Mouse (Mus musculus) heart, adult 2 months (tissue): Measurements from ENCODE around the gene 1810043G02Rik. TPM values are rescaled to one million over a fixed set of nuclear protein-coding genes. Genes with fewer than 3 reads are reported as not detected.
"Not testable (repeated sequence)": the region's sequence is repeated elsewhere in the genome, so short reads cannot be mapped to it uniquely, and the experiment has no call there.

Experiments used
- DNase-seq, 2 experiments: peaks; one replicate each; pipeline ENCODE4 v3.0.0; 2021
- H3K27ac ChIP-seq: fragments of 200-600 bp; 2 replicates; pipeline ENCODE4 v1.8.1; 2022
- H3K27me3 ChIP-seq: fragments of 200-500 bp; 2 replicates; pipeline ENCODE4 v1.6.1; 2012; ENCODE audit warnings: mild to moderate bottlenecking, low read length, inconsistent platforms, mixed read lengths; ENCODE audit not compliant: control insufficient read depth, insufficient read depth
- H3K36me3 ChIP-seq: fragments of 200-500 bp; 2 replicates; pipeline ENCODE4 v1.6.1; 2012; ENCODE audit warnings: low read length, inconsistent platforms; ENCODE audit not compliant: control insufficient read depth, insufficient read depth
- H3K4me1 ChIP-seq: fragments of 200-500 bp; 2 replicates; pipeline ENCODE4 v1.6.1; 2011; ENCODE audit warnings: low read length; ENCODE audit not compliant: control insufficient read depth, insufficient read depth
- H3K4me3 ChIP-seq: fragments of 200-600 bp; 2 replicates; pipeline ENCODE4 v1.8.1; 2022
- H3K79me2 ChIP-seq: fragments of 200-500 bp; replicated peaks from 2 replicates; pipeline ENCODE4 v1.6.1; 2012; ENCODE audit warnings: mild to moderate bottlenecking, inconsistent platforms, low read length, moderate library complexity, mixed read lengths; ENCODE audit not compliant: control insufficient read depth, insufficient read depth
- H3K9ac ChIP-seq: fragments of 200-500 bp; 2 replicates; pipeline ENCODE4 v1.6.1; 2012; ENCODE audit warnings: low read depth, mild to moderate bottlenecking, control low read depth, inconsistent platforms, low read length, mixed read lengths
- CTCF ChIP-seq: fragments of 200-600 bp; IDR thresholded peaks from 2 replicates; pipeline ENCODE4 v1.8.1; 2022; ENCODE audit warnings: antibody characterized with exemption, mild to moderate bottlenecking, moderate library complexity
- EP300 ChIP-seq: fragments of 200-500 bp; IDR thresholded peaks from 2 replicates; pipeline ENCODE4 v1.6.1; 2011; ENCODE audit warnings: low read depth, low read length, control low read depth; ENCODE audit not compliant: insufficient read depth
- POLR2A ChIP-seq: fragments of 200-500 bp; IDR thresholded peaks from 2 replicates; pipeline ENCODE4 v1.6.1; 2011; ENCODE audit warnings: mild to moderate bottlenecking, low read depth, low read length, control low read depth; ENCODE audit not compliant: insufficient read depth
- WGBS: fragments of 180-500 bp; shearing (Covaris S2); methylation state at CpG from one replicate; pipeline ENCODE4 v1.1.7; 2018; 5-methylcytosine and 5-hydroxymethylcytosine counted together
- intact Hi-C: fragments of 180-260 bp; cut with DNase I; formaldehyde crosslinking; loops from one replicate; pipeline ENCODE4 v1.15.1; 2025
- polyA plus RNA-seq: library from polyadenylated mRNA; depleted of rRNA; stranded (reverse); fragments of >200 nt; gene quantifications from 2 replicates; pipeline ENCODE4 v1.2.3, GENCODE M21; 2012
- total RNA-seq, 2 experiments: library from RNA; stranded (reverse); gene quantifications; 2 replicates each; pipeline ENCODE4 v1.2.3; 2021

The 1810043G02Rik gene
- total and polyA plus RNA-seq, 3 experiments: 8.9 to 24.9 (median 10.7) TPM

GRCm38 (mm10) chr10:78008169-78008568 is 29.8 kb downstream of the 1810043G02Rik start:
- Histone ChIP-seq H3K4me3 (peak overlapping the region; percentile 66; the same call in 1 of the 2 replicates), H3K4me1 (peaks cover 9% of the 10 kb centered on the region), H3K27me3 (no peaks in the 10 kb centered on the region), H3K36me3 (no peaks in the 10 kb centered on the region), H3K79me2 (peaks cover 3% of the 10 kb centered on the region; the same call in 1 of the 2 replicates), H3K27ac (no peak overlapping the region), H3K9ac (no peak overlapping the region; the same call in 1 of the 2 replicates)
- intact Hi-C loops: loop anchor here (2.0 kb wide), 1 partner anchor 23 kb away; no protein-coding TSS in a partner anchor
- WGBS: 76% methylated on average over 3 of the region's 3 CpGs
- TF ChIP-seq POLR2A: no peak
- no peak for TF ChIP-seq CTCF
- no peak for TF ChIP-seq EP300
- no peak for DNase-seq

- Histone ChIP-seq H3K4me1 (peaks cover 9% of the 10 kb centered on the region), H3K79me2 (peaks cover 3% of the 10 kb centered on the region; the same call in 1 of the 2 replicates), H3K4me3 (peak overlapping the region; percentile 66), H3K36me3 (no peaks in the 10 kb centered on the region), H3K9ac (peak overlapping the region; percentile 87), H3K27me3 (no peaks in the 10 kb centered on the region), H3K27ac (peak overlapping the region; percentile 96)
- peak; percentile 80 for TF ChIP-seq POLR2A
- peak; percentile 34; the same call in 1 of the 2 replicates for TF ChIP-seq EP300
- peak; percentile 85 for TF ChIP-seq CTCF
- intact Hi-C loops: loop anchor here (2.0 kb wide), 1 partner anchor 25 kb away; no protein-coding TSS in a partner anchor
- WGBS: under 1% methylated on average over 59 of the region's 59 CpGs
- DNase-seq: peak; percentile 95 to 96
These were observed 31.0 kb downstream of the 1810043G02Rik start for GRCm38 (mm10) chr10:78009184-78009944.

DNA sequence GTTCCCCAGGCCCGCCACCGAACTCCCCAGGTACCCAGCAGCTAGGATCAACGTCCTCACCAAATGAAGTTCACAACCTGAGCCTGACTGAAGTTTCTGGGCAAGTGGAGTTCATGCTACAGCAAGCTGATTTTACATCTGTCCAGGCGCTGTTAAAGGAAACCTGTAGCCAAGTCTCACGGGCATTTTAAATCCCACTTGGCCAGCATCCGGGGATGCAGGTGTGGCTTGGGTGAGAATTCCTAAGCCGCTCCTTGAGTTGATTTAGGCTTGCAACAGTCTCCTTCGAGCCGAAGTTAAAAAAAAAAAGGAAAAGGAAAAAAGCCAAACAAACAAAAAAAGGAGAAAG is 31.6 kb downstream of the 1810043G02Rik start, which contains the start of gene Pfkl:
Pfkl (minus strand) TSS at position 139 of the 349 bp plus-strand sequence.
- peaks cover 3% of the 10 kb centered on the region; the same call in 1 of the 2 replicates for H3K79me2 ChIP-seq
- no peak for DNase-seq
- intact Hi-C loops: loop anchor here (2.0 kb wide), 1 partner anchor 25 kb away; no protein-coding TSS in a partner anchor
- no peak for TF ChIP-seq CTCF
- TF ChIP-seq POLR2A: no peak
- no peak; the same call in 1 of the 2 replicates for TF ChIP-seq EP300
- H3K4me3 ChIP-seq: peak within 1 kb of the TSS; percentile 66
- H3K27ac ChIP-seq: peak within 1 kb of the TSS; percentile 96
- H3K4me1 ChIP-seq: peaks cover 9% of the 10 kb centered on the region
- no peaks in the 10 kb centered on the region for H3K27me3 ChIP-seq
- under 1% methylated on average over 9 of the region's 9 CpGs for WGBS
- H3K9ac ChIP-seq: peak within 1 kb of the TSS; percentile 87
- H3K36me3 ChIP-seq: no peaks in the 10 kb centered on the region

GRCm38 (mm10) chr10:78010335-78010734 is 32.0 kb downstream of the 1810043G02Rik start:
- no peak overlapping the region for H3K4me3 ChIP-seq
- H3K4me1 ChIP-seq: peaks cover 10% of the 10 kb centered on the region
- peak overlapping the region; percentile 96; the same call in 1 of the 2 replicates for H3K27ac ChIP-seq
- peaks cover under 1% of the 10 kb centered on the region; the same call in 1 of the 2 replicates for H3K79me2 ChIP-seq
- no peak for TF ChIP-seq POLR2A
- TF ChIP-seq EP300: no peak
- WGBS: 24% methylated on average over 10 of the region's 10 CpGs
- peak in 1 of 2 experiments; percentile 20 for DNase-seq
- no peak overlapping the region for H3K9ac ChIP-seq
- H3K36me3 ChIP-seq: no peaks in the 10 kb centered on the region
- intact Hi-C loops: no loop called here
- H3K27me3 ChIP-seq: no peaks in the 10 kb centered on the region

GRCm38 (mm10) chr10:78011116-78011515 is 32.8 kb downstream of the 1810043G02Rik start:
- 90% methylated on average over 5 of the region's 5 CpGs for WGBS
- H3K4me3 ChIP-seq, DNase-seq, H3K36me3 ChIP-seq, H3K9ac ChIP-seq, intact Hi-C loops, H3K27me3 ChIP-seq, H3K79me2 ChIP-seq, H3K27ac ChIP-seq: not testable (repeated sequence)
- peaks cover 12% of the 10 kb centered on the region for H3K4me1 ChIP-seq
